Mouse (Mus musculus): Measurements from ENCODE around the gene Rara.

Gene Rara

DNA sequence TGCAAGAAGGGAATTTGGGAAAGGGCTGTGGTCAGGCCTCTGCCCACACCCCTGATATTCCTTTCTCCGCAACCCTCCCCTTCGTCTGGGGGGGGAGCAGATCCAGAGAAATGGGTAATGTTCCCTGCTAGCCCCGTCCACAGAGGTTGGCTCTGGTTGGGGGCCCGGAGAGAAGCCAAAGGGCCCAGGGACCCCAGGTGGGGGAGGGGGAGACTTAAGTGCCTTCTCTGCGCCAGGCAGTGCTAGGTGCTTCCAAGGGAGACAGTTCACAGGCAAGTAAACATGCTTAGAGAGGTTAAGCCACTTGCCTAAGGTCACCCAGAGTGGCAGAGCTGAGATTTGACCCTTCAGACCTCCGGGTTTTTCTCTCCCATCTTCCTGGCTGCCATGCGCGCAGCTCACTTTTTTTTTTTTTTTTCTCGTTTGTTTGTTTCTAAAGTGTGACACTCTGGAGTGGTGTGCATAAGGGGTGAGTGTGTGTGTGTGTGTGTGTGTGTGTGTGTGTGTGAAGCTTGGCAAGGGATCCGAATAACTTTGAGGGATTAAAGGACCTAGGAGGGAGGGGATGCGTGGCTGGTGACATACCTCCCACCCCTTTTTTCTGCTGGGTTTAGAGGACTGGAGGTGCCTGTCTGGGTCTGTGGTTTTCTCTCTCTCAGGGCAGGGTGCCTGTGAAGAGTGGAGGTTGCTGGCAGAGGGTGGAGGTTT lies 17.4 kb downstream of the Rara start:
- in situ Hi-C loops (cut with MboI; ENCODE audit: low pct_unique_long_range_greater_than_20kb in 1 of 2, low sequenced_read_pairs in 2 of 2, unreplicated experiment in 1 of 2) = no loop called here

DNA sequence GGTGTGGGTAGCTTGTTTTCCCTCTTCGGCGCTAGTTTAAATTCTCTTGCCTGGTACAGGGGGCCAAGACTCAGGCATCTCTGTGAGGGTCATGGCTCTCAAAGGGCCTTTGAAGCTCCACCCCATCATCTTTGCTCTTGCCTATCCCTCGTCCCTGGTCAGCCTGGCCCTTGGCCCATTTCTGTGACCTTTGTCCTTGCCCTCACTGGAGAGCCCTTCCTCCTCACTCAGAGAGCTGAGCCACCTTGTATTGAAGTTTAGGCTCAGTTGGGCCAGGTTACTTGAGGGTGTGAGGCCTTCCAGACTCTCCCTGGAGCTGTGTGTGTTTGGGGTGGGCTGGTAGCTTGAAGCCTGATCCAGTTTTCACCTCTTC lies 18.0 kb downstream of the Rara start:
- in situ Hi-C loops (cut with MboI; ENCODE audit: low pct_unique_long_range_greater_than_20kb in 1 of 2, low sequenced_read_pairs in 2 of 2, unreplicated experiment in 1 of 2) = no loop called here

DNA sequence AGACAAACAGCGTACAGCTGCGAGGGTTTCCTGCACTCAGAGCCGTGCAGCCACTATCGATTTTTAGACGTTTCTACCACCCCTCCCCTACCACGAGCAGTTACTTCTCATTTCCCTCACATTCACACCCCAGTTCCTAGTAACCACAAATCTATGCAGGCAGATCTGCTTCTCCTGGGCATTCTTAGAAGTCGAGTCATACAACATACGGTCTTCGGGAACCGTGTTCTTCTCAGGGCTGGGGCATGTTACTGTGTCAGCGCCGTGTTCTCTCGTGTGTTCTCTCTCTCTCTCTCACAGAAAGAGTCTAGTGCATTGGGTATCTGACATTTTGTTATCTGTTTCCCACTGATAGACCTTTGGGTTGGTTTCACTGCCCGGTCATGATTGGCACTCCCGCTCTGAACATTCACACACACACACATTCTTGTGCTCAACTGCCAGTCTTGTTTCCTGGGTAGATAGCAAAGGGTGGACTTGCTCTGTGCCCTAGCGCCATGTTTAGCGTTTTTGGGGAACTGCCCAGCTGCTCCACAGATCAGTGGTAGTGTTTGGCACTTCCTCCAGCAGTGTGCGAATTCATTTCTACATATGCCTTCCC lies 20.5 kb downstream of the Rara start:
- in situ Hi-C loops (cut with MboI; ENCODE audit: low pct_unique_long_range_greater_than_20kb in 1 of 2, low sequenced_read_pairs in 2 of 2, unreplicated experiment in 1 of 2) = no loop called here

DNA sequence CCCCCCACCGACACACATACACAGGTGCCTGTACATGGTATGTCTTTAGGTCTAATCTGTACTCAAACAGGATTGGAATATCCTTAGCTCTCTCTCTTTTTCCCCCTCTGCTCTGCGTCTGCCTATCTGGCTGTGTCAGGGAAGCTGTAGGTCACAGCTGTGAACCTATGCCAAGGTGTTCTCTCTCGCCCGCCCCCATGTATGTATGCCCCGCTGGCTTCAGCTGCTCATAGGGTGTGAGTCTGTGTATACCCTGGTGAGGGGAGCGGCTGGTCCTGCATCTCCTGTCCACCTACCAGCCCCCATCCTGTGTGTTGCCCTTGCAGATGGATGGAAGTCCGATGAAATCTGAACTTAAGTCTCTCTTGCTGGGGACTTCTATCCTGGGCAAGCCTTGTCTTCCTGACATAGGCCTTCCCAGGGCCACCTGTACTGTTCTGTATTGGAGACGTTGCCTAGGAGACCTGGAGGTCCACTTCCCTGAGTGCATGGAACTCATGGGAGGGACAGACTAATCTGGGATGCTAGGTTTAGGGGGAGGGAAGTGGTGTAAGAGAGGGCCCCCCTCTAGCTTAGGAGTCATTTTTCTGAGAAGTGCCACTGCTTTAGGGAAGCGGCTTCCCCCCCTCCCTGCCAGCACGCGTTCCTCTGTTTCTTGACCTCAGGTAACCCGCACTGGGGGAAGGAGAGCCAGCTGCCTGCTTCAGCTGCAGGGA lies 21.8 kb downstream of the Rara start:
- in situ Hi-C loops (cut with MboI; ENCODE audit: low pct_unique_long_range_greater_than_20kb in 1 of 2, low sequenced_read_pairs in 2 of 2, unreplicated experiment in 1 of 2) = no loop called here

DNA sequence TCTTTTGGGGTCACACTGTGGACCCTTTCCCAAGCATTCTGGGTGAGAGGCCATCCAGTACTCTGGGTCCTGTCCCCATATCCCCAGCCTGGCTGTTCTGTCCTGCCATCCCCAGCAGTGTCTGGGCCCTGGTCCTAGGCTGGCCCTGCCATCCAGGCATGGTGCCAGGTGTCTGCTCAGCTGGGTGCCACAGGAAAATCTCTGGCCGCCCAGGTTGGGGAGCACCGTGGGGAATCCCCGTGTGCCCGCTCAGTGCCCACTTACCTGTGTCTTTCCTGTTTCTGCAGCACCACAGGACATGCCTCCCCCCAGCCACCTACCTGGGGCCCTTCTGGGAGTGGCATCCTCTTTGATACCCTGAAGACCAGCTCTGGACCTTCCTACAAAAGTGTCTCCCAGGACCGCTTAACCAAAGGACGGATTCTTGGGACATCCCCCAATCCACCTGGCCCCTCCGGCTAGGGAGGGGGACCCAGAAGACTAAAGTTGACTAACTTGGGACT lies 22.4 kb downstream of the Rara start:
- in situ Hi-C loops (cut with MboI; ENCODE audit: low pct_unique_long_range_greater_than_20kb in 1 of 2, low sequenced_read_pairs in 2 of 2, unreplicated experiment in 1 of 2) = no loop called here

DNA sequence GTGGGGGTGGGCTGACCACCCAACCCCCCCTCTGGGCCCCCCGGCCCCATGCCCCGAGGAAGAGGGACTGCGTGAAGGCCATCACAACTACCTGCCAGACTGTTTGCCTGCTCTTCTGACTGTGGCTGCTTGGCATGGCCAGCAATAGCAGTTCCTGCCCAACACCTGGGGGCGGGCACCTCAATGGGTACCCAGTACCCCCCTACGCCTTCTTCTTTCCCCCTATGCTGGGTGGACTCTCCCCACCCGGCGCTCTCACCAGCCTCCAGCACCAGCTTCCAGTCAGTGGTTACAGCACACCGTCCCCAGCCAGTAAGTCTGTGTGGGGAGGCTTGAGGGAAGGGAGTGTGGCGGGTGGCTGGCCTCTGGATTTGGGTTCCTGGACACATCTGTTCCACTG lies 22.9 kb downstream of the Rara start:
- in situ Hi-C loops (cut with MboI; ENCODE audit: low pct_unique_long_range_greater_than_20kb in 1 of 2, low sequenced_read_pairs in 2 of 2, unreplicated experiment in 1 of 2) = no loop called here

DNA sequence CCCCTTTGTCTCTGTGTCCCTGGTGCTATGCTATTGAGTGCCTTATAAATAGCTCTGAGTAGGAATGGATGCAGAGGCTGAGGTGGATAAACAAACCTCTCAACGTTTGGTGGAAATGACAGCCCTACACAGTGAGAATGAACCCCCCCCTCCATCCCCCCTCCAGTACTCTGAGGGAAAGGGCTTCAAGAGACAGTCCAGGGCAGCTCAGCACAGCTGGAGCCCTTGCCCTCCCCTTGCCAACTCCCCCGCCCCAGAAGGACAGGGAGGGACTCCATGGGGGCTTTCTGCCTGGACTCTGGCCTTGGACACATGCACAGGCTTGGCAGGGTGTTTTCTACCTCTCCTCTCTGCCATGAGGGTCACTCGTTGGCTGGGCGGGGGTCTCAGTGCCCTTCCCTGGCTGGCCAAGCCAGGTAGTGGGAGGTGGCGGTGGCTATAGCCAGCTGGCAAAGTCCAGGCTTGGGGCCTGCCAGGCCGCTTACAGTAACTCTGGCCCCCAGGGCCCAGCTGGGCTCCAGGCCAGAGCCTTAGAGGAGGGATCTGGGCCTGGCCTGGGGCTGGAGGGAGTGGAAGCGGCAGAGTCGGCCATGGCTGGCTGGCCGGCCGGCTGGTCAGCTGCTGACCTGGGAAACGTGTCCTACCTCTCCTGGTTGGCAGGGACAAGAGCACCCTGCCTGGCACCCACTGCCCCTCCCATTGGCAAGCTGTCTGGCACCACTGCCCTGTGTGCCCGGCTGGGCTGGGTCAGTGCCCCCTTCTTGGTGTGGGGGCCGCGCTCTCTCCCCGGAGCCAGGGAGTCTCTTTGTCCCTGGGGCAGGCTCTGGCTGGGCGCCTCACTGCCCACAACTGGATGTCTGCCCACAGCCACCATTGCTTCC lies 23.6 kb downstream of the Rara start:
- in situ Hi-C loops (cut with MboI; ENCODE audit: low pct_unique_long_range_greater_than_20kb in 1 of 2, low sequenced_read_pairs in 2 of 2, unreplicated experiment in 1 of 2) = no loop called here

DNA sequence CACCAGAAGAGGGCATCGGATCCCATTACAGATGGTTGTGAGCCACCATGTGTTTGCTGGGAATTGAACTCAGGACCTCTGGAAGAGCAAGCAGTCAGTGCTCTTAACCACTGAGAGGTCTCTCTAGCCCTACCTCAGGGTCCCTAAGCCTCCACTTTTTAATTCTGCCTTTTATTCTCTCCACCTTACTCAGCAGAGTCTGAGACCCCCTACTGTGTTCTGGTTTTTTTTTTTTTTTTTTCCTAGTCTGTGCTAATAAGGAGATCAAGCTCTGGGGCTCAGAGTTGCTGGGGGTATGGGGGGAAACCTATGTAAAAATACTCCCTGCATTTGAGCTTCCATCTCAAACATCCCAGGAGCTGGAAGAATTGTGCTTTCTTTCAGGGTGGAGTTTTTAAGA lies 24.5 kb downstream of the Rara start:
- in situ Hi-C loops (cut with MboI; ENCODE audit: low pct_unique_long_range_greater_than_20kb in 1 of 2, low sequenced_read_pairs in 2 of 2, unreplicated experiment in 1 of 2) = no loop called here

DNA sequence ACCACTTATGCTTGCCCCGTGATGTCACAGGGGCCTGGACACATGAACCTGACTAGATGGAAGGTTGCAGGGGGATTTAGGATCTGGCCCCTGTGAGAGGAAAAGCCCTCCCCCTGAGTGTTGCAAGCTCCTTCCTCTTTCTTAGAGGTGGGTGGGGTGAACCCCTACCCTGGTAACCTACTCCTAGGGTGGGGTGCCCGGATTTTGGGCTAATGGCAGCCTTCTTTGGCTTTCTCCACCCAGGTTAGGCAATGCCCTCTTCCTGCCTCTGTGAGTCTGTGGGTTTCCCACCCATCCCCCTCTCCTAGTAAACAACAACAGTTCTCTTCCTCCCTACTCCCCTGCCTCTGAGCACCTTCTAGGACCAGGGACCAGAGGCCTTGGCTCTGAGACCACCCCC lies 25.1 kb downstream of the Rara start:
- in situ Hi-C loops (cut with MboI; ENCODE audit: low pct_unique_long_range_greater_than_20kb in 1 of 2, low sequenced_read_pairs in 2 of 2, unreplicated experiment in 1 of 2) = no loop called here

DNA sequence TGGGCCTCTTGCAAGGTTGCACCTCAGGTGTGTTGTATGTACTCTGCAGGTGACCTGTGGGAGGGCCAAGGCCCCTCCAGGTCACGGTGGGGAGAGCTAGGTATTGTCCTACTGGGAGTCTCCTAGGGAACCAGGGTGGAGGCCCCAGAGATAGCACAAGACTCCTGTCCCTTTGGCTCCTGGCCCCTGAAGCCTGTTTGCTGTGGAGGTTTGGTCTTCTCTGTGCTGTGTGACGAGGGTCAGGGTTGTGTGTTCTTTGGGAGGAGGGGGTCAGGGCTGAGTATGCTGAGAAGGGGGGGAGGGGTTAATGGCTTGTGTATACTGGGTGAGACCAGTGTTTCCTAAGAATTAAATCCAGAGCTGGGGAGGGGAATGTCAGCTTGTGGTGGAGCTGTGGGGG lies 25.7 kb downstream of the Rara start:
- in situ Hi-C loops (cut with MboI; ENCODE audit: low pct_unique_long_range_greater_than_20kb in 1 of 2, low sequenced_read_pairs in 2 of 2, unreplicated experiment in 1 of 2) = no loop called here

DNA sequence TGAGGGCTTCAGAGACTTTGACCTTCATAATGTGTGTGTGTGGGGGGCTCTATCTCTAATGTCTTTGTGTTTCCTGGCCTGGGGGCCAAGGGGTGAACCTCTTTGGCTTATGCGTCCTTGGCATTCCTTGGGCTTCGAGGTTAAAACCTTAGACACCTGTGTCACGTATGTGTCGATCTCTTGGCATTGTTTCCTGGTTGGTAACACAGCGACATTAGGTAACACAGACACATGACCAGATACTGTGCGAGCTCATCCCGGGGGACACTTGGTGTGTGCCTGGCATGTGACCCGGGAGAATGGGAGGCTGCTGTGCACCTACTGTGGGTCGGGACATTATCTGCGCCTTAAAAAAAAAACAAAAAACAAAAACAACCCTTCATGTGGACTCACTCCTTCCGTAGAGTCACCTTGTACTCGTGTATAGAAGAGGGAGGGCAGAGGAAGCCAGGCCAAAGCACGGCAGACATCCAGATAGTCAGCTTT lies 26.3 kb downstream of the Rara start:
- in situ Hi-C loops (cut with MboI; ENCODE audit: low pct_unique_long_range_greater_than_20kb in 1 of 2, low sequenced_read_pairs in 2 of 2, unreplicated experiment in 1 of 2) = no loop called here

DNA sequence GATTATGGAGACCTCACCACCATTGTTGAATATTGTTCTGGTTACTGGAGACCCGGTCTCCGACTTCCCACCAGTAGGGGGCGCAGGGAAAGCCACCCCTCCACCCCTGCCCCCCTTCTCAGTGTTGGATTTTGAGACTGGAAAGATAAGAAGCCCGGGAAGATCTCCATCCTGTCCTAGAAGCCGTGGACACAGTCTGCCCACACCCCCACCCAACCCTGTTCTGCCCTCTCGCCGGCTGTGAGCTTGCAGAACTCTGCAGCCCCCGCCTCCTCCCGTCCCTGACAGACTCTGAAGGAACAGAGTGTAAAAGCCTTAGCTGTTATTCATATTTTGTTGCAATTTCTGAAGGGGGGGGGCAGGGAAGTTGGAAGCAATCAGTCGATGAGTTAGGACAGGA lies 26.8 kb downstream of the Rara start:
- in situ Hi-C loops (cut with MboI; ENCODE audit: low pct_unique_long_range_greater_than_20kb in 1 of 2, low sequenced_read_pairs in 2 of 2, unreplicated experiment in 1 of 2) = no loop called here

DNA sequence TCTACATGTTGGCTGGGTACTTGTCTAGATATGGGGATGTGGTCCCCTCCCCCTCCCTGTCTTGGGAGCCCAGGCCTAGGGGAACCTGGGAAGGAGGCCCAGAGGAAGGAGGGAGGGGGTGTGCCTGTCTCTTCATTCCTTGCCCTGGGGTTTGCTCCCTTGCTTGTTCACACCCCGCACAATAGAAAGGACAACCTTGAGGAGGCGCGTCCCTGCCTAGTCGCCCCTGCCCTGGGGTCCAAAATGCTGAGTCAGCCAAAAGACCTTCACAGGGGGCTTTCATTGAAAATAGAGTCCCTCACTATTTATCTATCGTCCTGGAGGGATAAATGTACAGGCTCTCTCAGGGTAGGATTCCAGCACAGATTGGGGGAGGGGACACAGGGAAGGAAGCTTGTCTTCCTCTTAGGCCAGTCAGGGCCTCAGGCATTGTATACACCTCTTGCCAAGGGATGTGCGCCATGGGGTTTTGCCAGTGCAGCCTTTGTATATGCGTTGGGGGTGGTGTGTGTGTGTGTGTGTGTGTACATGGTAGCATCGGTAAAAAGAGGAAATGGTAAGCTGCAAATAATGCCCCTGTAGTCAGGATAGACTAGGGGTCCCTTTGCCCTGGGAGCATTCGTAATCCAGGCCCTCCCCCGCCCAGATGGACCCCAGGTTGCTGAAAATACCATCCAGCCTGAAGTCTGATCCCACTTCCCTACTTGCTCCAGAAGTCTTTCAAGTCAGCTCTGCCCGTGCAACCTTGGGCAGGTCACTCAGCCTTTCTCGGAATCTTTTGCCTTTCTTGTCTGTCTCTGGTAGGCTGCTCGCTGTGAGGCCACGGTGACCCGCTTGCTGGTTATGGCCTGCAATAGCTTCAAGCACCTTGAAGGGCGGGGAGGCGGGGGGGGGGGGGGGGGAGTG lies 27.4 kb downstream of the Rara start:
- in situ Hi-C loops (cut with MboI; ENCODE audit: low pct_unique_long_range_greater_than_20kb in 1 of 2, low sequenced_read_pairs in 2 of 2, unreplicated experiment in 1 of 2) = no loop called here

DNA sequence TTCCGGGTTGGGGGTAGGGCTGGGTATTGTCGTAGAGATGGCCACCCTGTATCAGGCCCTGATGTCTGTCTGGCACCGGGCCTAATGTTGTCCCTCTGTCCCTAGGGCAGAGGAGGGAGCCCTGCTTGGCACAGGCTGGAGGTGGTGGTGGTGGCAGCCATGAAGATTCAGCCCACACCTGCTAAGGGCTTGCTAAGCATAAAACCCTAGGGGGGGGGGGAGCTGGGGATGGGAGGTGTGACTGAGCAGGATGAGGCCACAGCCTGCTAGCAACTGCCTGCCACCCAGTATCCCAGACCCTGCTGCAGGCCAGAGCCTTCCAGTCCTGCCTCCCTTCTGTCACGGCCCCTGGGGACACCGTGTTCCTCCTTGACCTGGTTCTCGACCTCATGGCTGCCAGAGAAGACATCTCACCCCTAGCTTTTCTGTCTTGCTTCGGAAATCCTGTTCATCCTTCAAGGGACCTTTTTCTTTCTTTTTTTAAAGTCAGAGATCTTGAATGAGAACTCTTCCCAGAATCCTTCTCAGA lies 28.2 kb downstream of the Rara start:
- in situ Hi-C loops (cut with MboI; ENCODE audit: low pct_unique_long_range_greater_than_20kb in 1 of 2, low sequenced_read_pairs in 2 of 2, unreplicated experiment in 1 of 2) = no loop called here

DNA sequence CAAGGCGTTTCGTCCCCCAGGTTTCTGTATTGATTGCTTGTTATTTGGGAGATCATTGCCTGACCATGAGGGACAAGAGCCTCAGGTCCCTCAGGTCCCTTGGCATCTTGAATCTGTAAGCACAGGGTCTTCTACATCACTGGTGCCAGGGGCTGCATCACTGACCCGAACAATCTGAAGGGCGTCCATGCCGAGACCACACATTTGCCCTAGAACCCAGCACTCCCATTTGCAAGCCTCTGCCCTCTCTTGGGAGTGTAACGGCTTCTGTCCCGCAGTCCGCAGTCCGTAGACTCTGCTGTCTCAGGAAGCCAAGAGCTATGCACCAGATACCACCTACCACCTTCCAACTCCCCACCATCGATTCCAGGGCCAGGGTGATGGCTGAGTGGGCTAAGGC lies 28.7 kb downstream of the Rara start:
- in situ Hi-C loops (cut with MboI; ENCODE audit: low pct_unique_long_range_greater_than_20kb in 1 of 2, low sequenced_read_pairs in 2 of 2, unreplicated experiment in 1 of 2) = no loop called here

DNA sequence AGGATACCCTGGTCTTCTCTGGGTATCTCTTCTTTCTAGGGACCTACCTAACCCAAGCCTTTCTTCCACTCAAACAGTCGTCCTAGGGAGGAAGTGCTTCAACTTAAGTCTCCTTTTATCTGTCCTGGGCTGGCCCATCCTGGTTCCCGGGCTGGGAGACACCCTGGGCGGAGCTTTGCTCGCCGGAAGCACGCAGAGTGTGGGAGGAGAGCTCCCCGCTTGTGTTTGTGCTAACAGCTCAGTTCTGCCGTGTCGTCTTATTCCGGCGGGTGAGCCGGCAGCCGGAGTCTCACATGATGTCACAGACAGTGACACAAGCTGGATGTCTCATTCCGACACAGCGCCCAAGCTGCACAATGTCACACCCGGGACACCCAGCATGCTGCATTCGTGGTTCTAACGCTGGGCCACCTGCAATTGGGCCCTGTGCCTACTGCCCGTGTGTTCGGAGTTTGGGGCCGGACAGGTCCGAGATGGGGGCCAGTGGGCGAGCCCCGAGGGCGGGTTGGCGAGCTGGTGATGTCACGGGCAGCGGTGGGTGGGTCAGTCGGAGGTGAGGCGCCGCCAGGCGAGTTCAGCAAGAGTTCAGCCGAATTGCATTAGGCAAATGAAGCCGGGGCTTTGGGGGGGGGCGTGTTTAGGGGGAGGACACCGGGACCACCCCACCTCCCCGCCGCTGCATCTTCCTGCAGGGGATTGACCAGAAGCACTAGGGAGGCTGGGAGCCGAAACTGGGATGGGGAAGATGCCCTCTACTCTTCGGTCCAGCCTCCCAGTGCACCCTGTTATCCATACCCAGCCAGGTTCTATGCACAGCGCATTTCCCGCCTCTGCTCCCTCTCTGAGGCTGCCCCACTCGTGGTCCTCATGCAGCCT lies 32.1 kb downstream of the Rara start:
- in situ Hi-C loops (cut with MboI; ENCODE audit: low pct_unique_long_range_greater_than_20kb in 1 of 2, low sequenced_read_pairs in 2 of 2, unreplicated experiment in 1 of 2) = no loop called here

Measured in mouse embryonic stem cell (cell line).